Mouse (Mus musculus) MEL-GATA-1-ER (cell line): Measurements from ENCODE around the gene Hrh3.

ENCODE experiments used
- DNase-seq: peaks from one replicate; pipeline ENCODE4 v3.0.0-alpha.2; 2012; ENCODE audit warnings: low read depth; ENCODE audit errors: extremely low read depth

Gene Hrh3

GRCm38 (mm10) chr2:180063338-180064131 lies 40.8 kb downstream of the Hrh3 start:
- no peak for DNase-seq

- DNase-seq = no peak
Measured at GRCm38 (mm10) chr2:180053001-180053400, 51.3 kb downstream of the Hrh3 start.

GRCm38 (mm10) chr2:180051986-180052733 lies 52.1 kb downstream of the Hrh3 start:
- DNase-seq = no peak

- no peak for DNase-seq
Measured at GRCm38 (mm10) chr2:180050986-180051385, 53.3 kb downstream of the Hrh3 start.
